Mouse (Mus musculus): ENCODE results near the gene Gsdma. TPM values are rescaled to one million over a fixed set of nuclear protein-coding genes. Genes with fewer than 3 reads are reported as not detected.
"Not testable (repeated sequence)": the region's sequence is repeated elsewhere in the genome, so short reads cannot be mapped to it uniquely, and the experiment has no call there.

Gsdma gene
- polyA plus RNA-seq (2015; fragmentation: Nextera tagmentation; extraction: Ambion mirVana), result 0.18 and 0.80 TPM in 2 replicates

DNA sequence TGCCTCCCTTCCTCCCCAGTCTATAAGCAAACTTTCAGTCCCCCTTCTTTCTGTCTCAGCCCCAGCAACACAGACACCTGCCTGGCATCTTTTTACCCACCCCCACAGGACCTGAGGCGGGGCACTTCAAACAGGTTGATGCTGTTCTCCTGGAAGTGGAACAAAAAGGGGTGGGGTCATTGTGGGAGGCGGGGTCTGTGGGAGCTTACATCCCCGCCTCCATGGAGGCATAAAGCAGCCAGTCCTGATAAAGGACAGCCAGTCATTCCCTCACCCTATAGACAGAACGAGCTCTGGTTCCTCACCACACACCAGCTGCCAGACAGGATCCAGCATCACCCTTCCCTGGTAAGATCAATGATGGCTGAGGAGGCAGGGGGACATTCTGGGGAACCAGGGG lies at the start of gene Gsdma:
TSS of gene Gsdma (plus strand) at position 261 of the 400 bp plus-strand sequence.
- no peak for ATAC-seq (ENCODE audit: insufficient read depth, low FRiP score, low read depth)
- 0 out of 2 replicates have a peak, but pooled peaks cover 7% of the 10 kb centered on the region for H3K27me3 ChIP-seq (replicated peaks)
- no peaks in the 10 kb centered on the region for H3K36me3 ChIP-seq
- H3K4me1 ChIP-seq, result no peaks in the 10 kb centered on the region
- 23% methylated on average over 4 of the region's 4 CpGs for WGBS
- no peak within 1 kb of the TSS for H3K4me2 ChIP-seq
- H3K4me3 ChIP-seq (replicated peaks), result no peak within 1 kb of the TSS
- H3K27ac ChIP-seq, result no peak within 1 kb of the TSS
- no peaks in the 10 kb centered on the region for H3K9me3 ChIP-seq
- H3K9ac ChIP-seq, result no peak within 1 kb of the TSS

DNA sequence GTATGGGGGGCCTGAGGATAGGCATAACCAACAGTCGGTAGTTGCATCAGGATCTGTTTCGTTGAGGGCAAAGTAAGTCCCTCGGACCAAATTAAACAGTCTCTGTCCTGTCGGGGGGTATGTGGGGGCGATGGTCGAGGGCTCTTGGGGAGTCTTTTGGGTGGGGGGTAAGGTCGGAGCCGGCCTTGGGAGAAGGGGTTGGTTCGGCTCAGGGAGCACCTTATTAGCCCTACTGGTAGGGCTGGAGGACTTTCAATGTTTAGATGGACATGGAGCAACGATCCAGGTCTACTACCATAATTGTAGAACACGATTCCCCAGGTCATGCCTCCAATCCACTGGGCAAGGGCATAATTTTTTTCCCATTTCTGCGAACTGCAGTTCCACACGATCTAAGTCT lies 43.4 kb upstream of the Gsdma start:
- ATAC-seq (ENCODE audit: insufficient read depth, low FRiP score, low read depth), result no peak
- no peaks in the 10 kb centered on the region for H3K4me1 ChIP-seq
- no peak overlapping the region for H3K9ac ChIP-seq
- H3K9me3 ChIP-seq, result no peaks in the 10 kb centered on the region
- H3K27ac ChIP-seq, result no peak overlapping the region
- no peak overlapping the region for H3K4me2 ChIP-seq
- no peaks in the 10 kb centered on the region for H3K27me3 ChIP-seq (replicated peaks)
- no peaks in the 10 kb centered on the region for H3K36me3 ChIP-seq
- 91% methylated on average over 13 of the region's 13 CpGs for WGBS
- H3K4me3 ChIP-seq (replicated peaks), result no peak overlapping the region

DNA sequence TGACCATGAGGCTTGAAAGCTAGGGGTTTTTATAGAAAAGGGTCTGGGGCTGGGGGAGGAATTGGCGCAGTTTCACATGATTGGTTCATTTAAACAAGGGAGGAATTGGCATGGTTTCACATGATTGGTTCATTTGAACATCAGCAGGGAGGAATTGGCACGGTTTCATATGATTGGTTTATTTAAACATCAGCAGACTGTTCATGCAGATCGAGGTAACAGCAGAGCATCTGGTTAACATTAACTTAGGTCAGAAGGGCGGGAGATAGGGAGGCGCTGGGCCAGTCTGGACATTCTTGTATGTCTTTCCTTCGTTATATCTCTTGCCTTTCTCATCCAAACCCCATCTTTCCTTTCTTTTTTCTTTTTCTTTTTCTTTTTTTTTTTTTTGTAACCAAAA lies 40.2 kb upstream of the Gsdma start:
- WGBS, result 75% methylated on average over 6 of the region's 6 CpGs
- not testable (repeated sequence) for H3K4me2 ChIP-seq; ATAC-seq (ENCODE audit: insufficient read depth, low FRiP score, low read depth); H3K27ac ChIP-seq; H3K27me3 ChIP-seq (replicated peaks); H3K4me3 ChIP-seq (replicated peaks); H3K36me3 ChIP-seq; H3K9me3 ChIP-seq; H3K9ac ChIP-seq; H3K4me1 ChIP-seq

DNA sequence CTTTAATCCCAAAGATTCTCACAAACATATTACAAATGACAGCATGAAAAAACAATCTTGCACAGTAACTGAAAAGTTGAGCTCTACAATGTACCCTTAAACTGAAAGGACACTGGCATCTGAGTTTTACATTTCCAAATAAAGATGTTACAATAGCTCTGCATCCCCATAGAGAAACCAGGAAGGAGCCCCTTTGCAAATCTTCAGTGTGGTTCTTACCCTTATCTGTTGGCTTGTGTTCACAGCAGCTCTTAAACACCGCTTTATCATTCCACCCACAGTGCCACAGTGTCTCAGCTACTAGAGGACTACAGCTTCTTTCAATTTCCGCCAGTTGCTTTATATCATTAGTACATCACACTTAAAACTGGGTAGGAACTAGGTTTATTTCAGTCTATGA lies 39.8 kb upstream of the Gsdma start:
- H3K4me2 ChIP-seq; H3K9me3 ChIP-seq; H3K9ac ChIP-seq; H3K4me3 ChIP-seq (replicated peaks); H3K27me3 ChIP-seq (replicated peaks); ATAC-seq (ENCODE audit: insufficient read depth, low FRiP score, low read depth); H3K4me1 ChIP-seq; H3K27ac ChIP-seq; H3K36me3 ChIP-seq: not testable (repeated sequence)
- WGBS, result 92% methylated on average over 2 of the region's 2 CpGs

DNA sequence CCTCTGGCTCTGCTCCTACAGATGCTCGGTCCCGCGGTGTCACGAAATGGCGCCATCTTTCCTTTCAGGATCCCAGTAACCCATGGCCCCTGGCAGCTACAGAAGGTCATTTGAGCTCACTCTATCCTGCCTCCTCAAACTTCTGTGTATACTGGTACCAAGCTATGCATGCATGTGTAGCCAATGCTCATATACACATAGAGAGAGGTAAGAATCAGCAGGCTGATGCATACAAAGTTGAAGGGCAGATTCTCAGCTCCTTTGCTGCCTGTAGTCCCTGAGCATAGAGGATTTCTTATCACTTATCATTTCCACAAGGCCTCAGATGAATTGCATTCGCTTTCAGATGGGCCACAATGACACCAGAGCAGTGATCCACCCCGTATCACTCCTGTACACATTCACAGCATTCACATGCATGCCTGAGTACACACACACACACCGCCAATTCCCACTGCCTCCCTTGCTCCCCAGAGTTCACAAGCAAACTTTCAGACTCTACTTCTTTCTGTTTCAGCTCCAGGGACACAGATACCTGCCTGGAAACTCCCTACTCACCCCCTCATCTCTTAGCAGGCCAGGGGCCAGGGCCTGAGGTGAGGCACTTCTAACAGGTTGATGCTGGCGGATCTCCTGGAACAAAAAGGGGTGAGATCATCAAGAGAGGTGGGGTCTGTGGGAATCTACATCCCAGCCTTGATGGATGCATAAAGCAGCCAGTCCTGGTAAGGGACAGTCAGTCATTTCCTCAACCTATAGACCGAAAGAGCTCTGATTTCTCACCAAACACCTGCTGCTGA lies 38.3 kb upstream of the Gsdma start, which contains the start of the genes Gm12355 and Gsdma3:
TSS of gene Gm12355 (minus strand) at position 51 of the 800 bp plus-strand sequence.
TSS of gene Gsdma3 (plus strand) at position 750 of the 800 bp plus-strand sequence.
- H3K27ac ChIP-seq, result no peak within 1 kb of the TSS
- no peaks in the 10 kb centered on the region for H3K9me3 ChIP-seq
- no peaks in the 10 kb centered on the region for H3K36me3 ChIP-seq
- ATAC-seq (ENCODE audit: insufficient read depth, low FRiP score, low read depth), result no peak
- H3K4me3 ChIP-seq (replicated peaks), result no peak within 1 kb of the TSS
- 89% methylated on average over 10 of the region's 10 CpGs for WGBS
- H3K9ac ChIP-seq, result no peak within 1 kb of the TSS
- no peaks in the 10 kb centered on the region for H3K27me3 ChIP-seq (replicated peaks)
- H3K4me2 ChIP-seq, result no peak within 1 kb of the TSS
- no peaks in the 10 kb centered on the region for H3K4me1 ChIP-seq

DNA sequence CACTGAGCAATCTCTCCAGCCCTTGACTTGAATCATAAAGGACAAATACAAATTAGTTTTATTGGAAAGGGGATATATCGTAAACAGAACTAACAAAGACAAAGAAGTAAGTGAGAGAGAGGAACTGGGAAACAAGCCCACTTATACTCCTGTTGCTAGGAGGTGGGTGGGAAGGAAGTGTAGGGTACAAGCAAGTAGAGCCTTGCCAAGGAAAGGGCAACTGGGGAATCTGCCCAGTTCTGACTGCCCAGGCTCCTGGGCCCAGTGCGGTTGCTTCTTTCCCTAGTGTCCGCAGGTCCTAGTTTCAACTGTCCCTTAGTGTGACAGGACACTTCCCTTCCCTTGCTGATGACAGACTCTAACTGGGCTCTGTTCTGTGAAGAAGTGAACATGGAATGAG lies 35.4 kb upstream of the Gsdma start:
- no peak overlapping the region for H3K4me3 ChIP-seq (replicated peaks)
- no peaks in the 10 kb centered on the region for H3K4me1 ChIP-seq
- no peak overlapping the region for H3K9ac ChIP-seq
- H3K27me3 ChIP-seq (replicated peaks), result no peaks in the 10 kb centered on the region
- WGBS, result 96% methylated on average over 3 of the region's 3 CpGs
- H3K9me3 ChIP-seq, result no peaks in the 10 kb centered on the region
- no peaks in the 10 kb centered on the region for H3K36me3 ChIP-seq
- no peak for ATAC-seq (ENCODE audit: insufficient read depth, low FRiP score, low read depth)
- H3K27ac ChIP-seq, result no peak overlapping the region
- H3K4me2 ChIP-seq, result no peak overlapping the region

DNA sequence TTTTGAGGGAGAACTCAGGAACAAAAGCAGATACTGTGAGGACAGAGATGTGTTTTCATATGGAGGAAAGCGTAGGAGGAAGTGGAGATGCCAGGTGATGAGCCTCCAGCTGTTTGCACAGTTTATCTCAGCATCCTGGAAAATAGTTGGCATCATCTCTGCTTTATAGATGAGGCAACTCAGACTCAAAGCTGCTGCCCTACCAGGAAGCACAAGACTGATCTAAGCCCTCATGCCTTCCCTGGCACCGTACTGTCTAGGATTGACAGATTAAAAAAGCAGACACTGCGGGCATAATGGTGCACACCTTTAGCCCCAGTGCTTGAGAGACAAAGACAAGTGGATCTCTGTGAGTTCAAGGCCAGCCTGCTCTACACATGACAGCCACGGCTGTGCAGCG lies 33.5 kb upstream of the Gsdma start:
- no peak overlapping the region for H3K27ac ChIP-seq
- no peak overlapping the region for H3K9ac ChIP-seq
- H3K36me3 ChIP-seq, result no peaks in the 10 kb centered on the region
- ATAC-seq (ENCODE audit: insufficient read depth, low FRiP score, low read depth), result no peak
- H3K4me2 ChIP-seq, result no peak overlapping the region
- 87% methylated on average over 5 of the region's 5 CpGs for WGBS
- no peaks in the 10 kb centered on the region for H3K4me1 ChIP-seq
- no peak overlapping the region for H3K4me3 ChIP-seq (replicated peaks)
- no peaks in the 10 kb centered on the region for H3K9me3 ChIP-seq
- no peaks in the 10 kb centered on the region for H3K27me3 ChIP-seq (replicated peaks)

DNA sequence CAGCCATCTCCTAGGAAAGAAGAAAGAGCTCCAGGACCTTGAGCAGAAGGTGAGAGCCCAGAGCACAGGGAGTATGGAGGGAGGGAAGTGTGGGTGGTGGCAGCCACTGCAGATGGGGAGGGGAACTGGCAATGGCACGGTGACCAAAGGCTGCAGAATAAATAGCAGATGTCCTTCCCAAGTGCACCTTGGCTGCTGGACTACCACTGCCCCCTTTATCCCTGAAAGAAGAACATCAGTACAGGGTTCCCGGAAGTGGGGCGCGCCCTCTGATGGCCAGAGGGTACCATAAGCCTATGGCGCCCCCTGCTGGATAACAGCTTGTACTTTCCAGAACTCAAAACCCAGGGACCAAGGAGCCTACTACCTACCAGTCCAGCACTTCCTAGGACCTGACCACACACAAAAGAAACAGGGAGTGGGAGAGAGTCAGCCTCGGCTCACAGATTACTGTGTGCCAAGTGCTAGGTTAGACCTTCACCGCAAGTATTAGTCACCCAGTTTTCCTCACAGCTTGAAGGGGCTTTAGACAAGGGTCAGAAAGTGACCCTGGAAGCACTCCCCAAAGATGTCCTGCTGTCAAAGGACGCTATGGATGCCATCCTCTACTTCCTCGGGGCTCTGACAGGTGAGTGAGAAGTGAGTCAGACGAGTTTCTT lies 28.7 kb upstream of the Gsdma start:
- not testable (repeated sequence) for H3K9me3 ChIP-seq; H3K36me3 ChIP-seq; H3K4me2 ChIP-seq; ATAC-seq (ENCODE audit: insufficient read depth, low FRiP score, low read depth); H3K27me3 ChIP-seq (replicated peaks); H3K4me3 ChIP-seq (replicated peaks); H3K9ac ChIP-seq; H3K27ac ChIP-seq; H3K4me1 ChIP-seq
- WGBS, result 31% methylated on average over 10 of the region's 10 CpGs

DNA sequence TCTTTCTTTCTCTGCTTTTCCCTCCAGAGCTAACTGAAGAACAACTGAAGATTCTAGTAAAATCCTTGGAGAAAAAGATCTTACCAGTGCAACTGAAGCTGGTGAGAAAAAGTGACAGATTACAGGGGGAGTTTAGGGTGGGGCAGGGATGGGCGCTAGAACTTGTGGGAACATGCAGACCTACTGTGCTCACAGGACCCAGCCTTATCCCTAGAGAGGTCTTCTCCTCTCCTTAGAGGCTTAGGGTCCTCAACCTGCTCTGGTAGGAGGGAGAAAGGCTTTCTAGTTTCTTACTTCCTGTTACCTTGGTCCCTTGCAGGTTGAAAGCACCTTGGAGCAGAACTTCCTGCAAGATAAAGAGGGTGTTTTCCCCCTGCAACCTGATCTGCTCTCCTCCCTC lies 26.6 kb upstream of the Gsdma start:
- H3K4me3 ChIP-seq (replicated peaks), result no peak overlapping the region
- H3K4me2 ChIP-seq, result no peak overlapping the region
- H3K4me1 ChIP-seq, result no peaks in the 10 kb centered on the region
- no peak overlapping the region for H3K27ac ChIP-seq
- H3K36me3 ChIP-seq, result no peaks in the 10 kb centered on the region
- no peak overlapping the region for H3K9ac ChIP-seq
- ATAC-seq (ENCODE audit: insufficient read depth, low FRiP score, low read depth), result no peak
- 75% methylated on average over 1 of the region's 1 CpGs for WGBS
- H3K9me3 ChIP-seq, result no peaks in the 10 kb centered on the region
- no peaks in the 10 kb centered on the region for H3K27me3 ChIP-seq (replicated peaks)

DNA sequence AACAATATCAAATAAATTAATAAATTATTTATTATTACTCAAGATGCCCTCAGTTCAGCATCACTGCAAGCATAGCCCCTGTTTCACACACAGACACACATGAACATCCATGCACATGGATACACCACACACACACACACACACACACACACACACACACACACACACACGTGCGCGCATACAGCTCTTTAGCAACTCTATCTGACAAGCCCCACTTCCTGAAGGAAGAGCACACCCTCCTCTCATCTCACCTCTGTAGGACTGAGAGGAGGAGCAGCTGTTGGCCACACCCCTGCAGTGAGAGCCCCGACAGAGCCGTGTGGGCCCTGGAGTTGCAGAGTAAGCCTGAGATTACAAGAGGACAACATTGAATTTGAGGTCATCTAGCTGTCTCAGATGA lies 24.1 kb upstream of the Gsdma start:
- no peak overlapping the region for H3K27ac ChIP-seq
- no peaks in the 10 kb centered on the region for H3K4me1 ChIP-seq
- no peak overlapping the region for H3K9ac ChIP-seq
- H3K36me3 ChIP-seq, result no peaks in the 10 kb centered on the region
- no peak overlapping the region for H3K4me2 ChIP-seq
- no peaks in the 10 kb centered on the region for H3K27me3 ChIP-seq (replicated peaks)
- WGBS, result 57% methylated on average over 5 of the region's 5 CpGs
- no peaks in the 10 kb centered on the region for H3K9me3 ChIP-seq
- ATAC-seq (ENCODE audit: insufficient read depth, low FRiP score, low read depth), result no peak
- no peak overlapping the region for H3K4me3 ChIP-seq (replicated peaks)

DNA sequence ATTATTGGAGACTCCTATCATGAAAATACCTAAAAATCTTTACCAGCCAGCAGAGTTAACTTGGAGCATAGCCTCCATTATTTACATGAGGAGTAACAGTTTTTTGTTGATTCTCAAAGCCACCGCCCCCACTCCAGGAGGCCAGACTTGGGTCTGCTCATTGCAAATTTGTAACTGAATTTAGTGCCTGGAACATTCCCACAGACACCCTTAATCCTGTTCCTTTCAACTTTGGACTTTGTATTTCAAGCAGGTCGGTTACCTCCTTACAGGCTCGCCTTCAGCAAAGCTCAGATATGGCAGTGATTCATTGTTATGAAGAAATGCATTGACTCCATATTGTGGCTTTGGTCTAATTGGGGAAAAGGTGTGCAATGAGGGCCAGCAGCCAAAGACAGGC lies 19.4 kb upstream of the Gsdma start:
- H3K9me3 ChIP-seq, result no peaks in the 10 kb centered on the region
- no peaks in the 10 kb centered on the region for H3K4me1 ChIP-seq
- H3K9ac ChIP-seq, result no peak overlapping the region
- no peak overlapping the region for H3K27ac ChIP-seq
- no peak overlapping the region for H3K4me3 ChIP-seq (replicated peaks)
- no peak for ATAC-seq (ENCODE audit: insufficient read depth, low FRiP score, low read depth)
- no peaks in the 10 kb centered on the region for H3K36me3 ChIP-seq
- 67% methylated on average over 3 of the region's 3 CpGs for WGBS
- no peak overlapping the region for H3K4me2 ChIP-seq
- no peaks in the 10 kb centered on the region for H3K27me3 ChIP-seq (replicated peaks)

DNA sequence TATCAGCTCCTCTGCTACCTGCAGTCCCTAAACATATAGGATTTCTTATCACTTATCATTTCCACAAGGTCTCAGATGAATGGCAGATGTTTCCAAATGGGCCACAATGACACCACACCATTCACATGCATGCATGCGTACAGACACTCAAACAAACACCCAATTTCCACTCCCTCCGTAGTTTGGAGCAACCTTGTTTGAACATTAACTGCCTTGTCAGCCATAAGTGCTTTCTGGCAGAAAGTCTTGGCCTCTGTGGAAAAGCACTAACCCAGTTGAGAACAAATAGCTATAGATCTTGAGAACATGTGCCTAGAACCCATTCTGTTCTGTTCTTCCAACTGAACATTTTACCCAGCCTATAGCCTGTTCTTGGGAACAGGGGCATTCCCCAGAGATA lies 18.2 kb upstream of the Gsdma start:
- H3K4me1 ChIP-seq, result no peaks in the 10 kb centered on the region
- ATAC-seq (ENCODE audit: insufficient read depth, low FRiP score, low read depth), result no peak
- 65% methylated on average over 2 of the region's 2 CpGs for WGBS
- 0 out of 2 replicates have a peak, but pooled peaks cover 2% of the 10 kb centered on the region for H3K27me3 ChIP-seq (replicated peaks)
- no peaks in the 10 kb centered on the region for H3K36me3 ChIP-seq
- no peaks in the 10 kb centered on the region for H3K9me3 ChIP-seq
- no peak overlapping the region for H3K4me2 ChIP-seq
- no peak overlapping the region for H3K9ac ChIP-seq
- H3K4me3 ChIP-seq (replicated peaks), result no peak overlapping the region
- H3K27ac ChIP-seq, result no peak overlapping the region
